Mouse (Mus musculus): ENCODE results near the gene Tle3.

The Tle3 gene

GRCm38 (mm10) chr9:61371755-61372509 is at the start of gene Tle3:
Gene Tle3 (plus strand): TSS chr9:61372366.
- DNase-seq: peak; percentile 99

GRCm38 (mm10) chr9:61323221-61323620 is 48.9 kb upstream of the Tle3 start:
- no peak for DNase-seq

- no peak for DNase-seq
These were observed 48.3 kb upstream of the Tle3 start for GRCm38 (mm10) chr9:61323879-61324278.

DNA sequence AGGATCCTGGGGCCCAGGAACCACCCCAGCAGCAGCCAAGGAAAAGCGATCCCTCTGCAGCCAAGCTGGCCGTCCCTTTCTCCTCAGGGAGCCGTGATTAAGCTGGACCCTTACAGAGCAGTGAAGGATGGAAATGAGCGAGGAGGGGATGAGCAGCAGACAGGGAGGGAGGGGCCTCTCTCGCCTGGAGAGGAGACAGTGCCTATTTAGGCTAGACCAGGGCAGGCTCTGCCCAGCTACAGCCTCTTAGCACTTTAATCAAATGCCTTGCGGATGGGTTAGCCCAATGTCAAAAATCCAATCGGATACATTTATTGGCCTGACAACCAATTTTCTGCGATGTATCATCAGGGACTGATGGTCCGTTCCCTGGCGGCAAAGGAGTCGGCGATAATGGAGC is 47.8 kb upstream of the Tle3 start:
- DNase-seq: no peak

DNA sequence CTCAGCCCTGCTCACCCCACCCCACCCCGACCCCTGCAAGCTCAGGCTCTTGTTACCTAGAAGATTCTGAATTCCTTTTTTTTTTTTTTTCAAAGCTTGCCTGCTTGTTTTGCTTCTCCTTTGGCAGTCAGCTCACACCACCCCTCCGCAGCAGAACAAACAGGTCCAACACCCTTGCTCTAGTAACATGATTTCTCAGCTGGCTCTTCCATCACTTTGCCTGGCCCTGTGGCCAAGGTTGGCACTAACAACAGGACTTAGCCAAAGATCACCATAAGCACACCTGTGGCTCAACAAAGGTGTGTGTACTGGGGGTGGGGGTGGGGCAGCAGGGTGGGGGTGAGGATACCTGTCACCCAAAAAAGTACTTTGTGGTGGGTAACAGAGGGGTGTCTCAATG is 47.2 kb upstream of the Tle3 start:
- no peak for DNase-seq

GRCm38 (mm10) chr9:61325931-61326351 is 46.2 kb upstream of the Tle3 start:
- DNase-seq: no peak

DNA sequence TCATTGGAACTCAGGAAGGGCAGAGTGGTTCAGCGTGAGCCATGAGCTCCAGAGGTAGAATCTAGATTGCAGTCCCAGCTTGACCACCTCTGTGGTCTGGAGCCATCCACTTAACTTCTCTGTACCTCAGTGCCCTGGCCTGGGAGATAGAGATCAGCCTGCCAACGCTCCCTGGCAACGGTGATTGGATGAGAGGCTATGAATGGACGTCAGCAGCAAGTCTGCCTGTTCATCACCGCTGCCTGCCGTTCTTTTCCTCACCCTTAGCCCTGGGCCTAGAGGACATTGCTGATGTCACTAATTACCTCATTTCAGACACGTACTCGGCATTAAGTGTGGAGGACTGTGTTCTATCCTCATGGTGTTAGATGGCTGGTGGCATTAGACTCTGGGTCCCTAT is 45.2 kb upstream of the Tle3 start:
- DNase-seq: no peak

DNA sequence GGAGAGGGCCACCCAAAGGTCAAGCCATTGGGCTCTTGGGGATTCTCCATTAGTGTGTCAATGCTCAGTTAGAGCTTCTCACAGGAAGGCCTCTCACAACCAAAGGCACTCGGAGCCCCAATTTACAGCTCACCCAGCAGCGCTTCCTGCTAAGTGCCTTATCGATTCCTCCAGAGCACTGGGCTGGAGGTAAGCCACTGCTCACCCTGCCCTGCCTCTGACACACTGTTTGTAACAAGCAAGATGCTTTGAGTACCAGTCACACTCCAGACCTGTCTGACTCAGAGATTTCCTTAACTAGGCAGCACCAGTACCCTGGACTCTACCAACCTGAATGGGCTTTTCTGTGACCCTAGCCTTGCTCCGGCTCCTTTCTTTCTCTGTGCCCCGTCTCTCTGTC is 44.0 kb upstream of the Tle3 start:
- no peak for DNase-seq

- no peak for DNase-seq
These were observed 41.4 kb upstream of the Tle3 start for GRCm38 (mm10) chr9:61330747-61331146.

DNA sequence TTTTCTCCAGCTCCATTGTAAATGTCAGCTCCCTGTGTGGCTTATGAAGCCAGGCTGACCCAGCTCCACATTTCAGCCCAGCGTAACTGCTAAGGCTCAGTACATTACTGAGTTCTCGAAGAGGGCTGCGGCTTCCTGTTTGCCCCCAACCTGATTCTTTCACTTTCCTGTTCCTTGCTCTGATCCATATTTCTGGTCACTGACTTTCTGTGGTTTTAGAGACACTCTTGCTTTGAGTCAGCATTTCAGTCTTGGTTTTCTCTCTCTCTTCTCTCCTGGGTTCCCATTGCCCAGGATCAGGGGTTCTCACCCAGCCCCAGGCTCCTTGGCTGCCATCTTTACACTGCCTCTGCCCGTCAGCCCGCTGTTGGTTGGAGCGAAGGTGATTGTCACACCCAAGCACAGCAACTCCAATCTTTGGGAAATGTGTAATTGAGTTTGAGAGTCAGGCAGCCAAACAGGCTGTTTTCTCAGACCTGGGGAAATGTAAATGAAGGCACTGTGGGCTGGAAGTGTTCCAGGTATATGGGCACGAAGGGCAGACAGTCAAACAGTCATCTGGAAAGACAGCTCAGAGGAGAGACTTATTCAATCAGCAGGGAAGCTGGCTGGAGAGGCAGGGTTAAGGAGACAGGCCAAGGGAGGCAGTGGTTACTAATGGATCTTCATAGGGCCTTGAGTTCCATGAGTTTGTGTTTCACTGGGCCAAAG is 39.8 kb upstream of the Tle3 start:
- no peak for DNase-seq

- DNase-seq: no peak
These were observed 36.0 kb upstream of the Tle3 start for GRCm38 (mm10) chr9:61336179-61336578.

DNA sequence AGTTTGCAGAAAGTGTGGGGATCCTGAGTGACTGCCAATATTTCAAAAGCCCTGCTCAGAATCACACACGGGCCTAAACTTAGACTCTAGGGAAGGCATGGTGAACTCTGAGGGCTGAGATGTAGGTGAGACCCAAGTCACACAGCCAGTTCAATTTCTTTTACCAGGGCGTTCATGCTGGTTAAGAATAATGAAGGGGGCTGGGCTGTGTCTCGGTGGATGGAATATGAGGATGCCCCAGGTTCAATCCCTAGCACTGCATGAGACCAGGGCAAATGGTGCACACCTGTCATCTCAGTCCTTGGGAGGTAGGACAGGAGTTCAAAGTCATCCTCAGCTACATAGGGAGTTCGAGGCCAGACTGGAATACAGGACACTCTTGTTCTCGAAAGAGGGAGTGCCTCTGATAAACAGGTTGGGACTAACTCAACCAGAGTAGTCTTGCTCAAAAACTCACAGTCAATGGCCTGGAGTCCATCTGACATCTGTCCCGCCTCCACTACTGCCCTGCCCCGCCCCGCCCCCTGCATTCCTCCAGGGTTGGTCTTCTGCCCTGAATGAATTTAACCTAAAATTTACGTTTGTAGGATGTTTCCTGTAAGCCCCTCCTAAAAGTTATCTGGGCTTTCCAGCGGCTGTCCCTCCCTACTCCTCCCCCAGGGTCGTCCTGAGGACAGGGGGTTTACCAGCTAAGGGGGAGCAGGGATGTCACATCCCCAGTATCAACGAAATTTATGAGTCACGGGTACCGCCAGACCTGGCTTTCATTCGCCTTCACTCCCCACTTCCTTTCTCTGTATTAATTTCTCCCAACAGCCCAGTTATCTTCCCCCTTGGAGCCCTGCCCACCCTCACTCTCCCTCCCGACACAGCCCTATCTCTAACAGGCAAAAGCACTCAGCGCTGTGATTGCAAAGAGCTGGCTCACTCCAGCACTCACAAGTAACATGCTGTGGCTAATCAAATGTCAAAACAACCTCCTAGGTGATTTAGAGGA is 35.3 kb upstream of the Tle3 start:
- DNase-seq: no peak

DNA sequence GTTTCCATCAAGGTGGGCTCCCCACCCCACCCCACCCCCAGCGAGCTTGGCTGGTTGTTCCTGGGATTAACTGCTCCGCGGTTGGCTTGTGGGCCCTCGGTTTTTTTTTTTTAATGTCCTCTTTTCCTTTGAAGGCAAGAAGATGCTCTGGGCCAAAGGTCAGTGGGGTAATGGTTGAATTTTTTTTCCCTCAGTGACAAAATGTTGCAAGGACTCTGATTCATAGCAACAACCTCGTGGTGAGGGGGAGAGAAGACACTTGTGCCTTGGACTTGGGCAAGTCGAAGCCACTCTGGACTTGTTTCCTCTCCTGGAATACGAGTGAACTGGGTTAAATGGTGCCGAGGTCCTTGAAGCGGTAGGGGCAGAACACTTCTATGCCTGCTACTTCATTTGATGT is 34.5 kb upstream of the Tle3 start:
- DNase-seq: no peak

DNA sequence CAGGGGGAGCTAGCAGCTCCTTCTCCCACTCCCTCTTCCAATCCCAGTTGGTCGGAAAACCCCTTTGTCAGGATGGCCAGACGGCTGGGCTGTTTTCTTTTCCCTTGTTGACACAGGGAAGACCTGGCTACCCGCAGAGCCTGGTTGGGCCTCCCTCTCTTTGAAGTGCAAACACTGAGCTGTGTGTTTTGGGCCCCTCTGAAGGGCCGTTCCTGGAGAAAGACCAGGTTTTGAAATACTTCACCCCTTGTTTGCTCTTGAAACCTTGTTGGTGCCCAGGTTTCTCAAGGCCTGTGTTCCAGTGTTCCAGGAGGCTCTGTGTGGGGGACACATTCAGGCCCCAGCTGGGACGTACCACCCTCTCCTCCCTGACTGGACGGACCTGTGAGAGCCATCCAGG is 32.9 kb upstream of the Tle3 start:
- no peak for DNase-seq

DNA sequence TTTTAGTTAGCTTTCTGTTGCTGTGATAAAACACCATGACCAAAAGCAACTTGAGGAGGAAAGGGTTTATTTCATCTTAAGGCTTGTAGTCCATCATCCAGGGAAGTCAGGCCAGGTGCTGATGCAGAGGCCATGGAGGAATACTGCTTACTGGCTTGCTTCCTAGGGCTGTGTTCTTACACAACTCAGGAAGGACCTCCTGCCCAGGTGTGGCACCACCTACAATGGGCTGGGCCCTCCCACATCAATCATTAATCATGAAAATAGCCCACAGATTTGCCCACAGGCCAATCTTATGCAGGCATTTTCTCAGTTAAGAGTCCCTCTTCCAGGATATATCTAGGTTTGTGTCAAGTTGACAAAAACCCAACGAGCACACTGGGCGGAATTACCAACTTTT is 31.8 kb upstream of the Tle3 start:
- peak; percentile 33 for DNase-seq

GRCm38 (mm10) chr9:61342297-61342696 is 29.9 kb upstream of the Tle3 start:
- DNase-seq: no peak

DNA sequence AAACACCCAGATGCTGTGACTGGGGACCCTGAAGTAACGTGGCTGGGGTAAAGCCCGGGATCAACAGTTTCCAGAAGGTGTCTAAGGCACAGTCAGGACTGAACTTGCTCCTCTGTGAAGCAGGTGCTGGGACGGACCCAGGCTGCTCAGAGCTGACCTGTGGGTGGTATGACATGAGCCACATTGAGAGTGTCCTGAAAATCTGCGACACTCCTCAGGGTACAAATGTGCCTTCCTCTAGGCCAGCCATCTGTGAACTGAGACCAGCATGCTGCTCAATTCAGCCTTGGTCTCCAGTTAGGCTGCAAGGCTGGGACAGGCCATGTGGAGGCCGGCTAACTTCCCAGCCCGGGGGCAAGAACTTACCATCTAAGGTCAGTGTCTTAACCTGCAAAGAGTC is 27.5 kb upstream of the Tle3 start:
- no peak for DNase-seq

GRCm38 (mm10) chr9:61347011-61347410 is 25.2 kb upstream of the Tle3 start:
- DNase-seq: no peak

DNA sequence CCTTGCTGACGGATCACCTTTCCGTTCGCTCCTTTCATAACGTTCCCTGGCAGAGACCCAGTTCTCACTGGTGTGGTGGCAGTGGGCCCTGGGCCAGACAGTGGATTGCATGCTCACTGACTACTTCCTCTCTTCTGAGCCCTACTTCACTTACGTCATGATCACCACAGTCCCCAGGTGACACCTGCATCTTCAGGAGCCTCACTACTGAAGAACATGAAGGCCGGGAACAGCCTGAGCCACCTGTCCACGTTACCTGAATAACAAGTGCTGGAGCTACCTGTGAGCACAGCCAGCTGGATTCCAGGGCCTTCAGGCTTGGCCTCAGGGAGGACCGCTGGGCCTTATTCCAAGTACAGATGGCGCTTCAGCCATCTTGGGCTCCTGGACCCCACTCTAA is 24.1 kb upstream of the Tle3 start:
- DNase-seq: peak; percentile 49

DNA sequence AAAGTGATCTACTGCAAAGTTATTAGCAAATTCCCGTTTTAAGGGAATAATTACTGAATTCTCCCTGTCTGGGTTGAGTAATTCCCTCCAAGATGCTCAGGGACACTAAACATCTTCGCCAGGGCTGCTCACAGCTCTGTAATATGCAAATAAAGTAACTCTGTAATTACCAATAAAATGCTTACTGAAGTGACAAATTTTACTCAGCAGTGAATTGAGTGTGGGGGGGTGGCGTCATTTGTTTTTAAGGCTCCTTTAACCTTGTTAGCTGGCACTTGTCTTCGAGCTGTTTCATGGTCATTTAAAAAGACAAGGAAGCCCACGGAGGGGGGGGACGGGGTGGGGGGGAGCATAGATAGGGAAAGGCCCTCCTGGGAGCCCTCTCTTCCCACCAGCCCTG is 23.6 kb upstream of the Tle3 start:
- DNase-seq: no peak

GRCm38 (mm10) chr9:61349697-61350096 is 22.5 kb upstream of the Tle3 start:
- peak; percentile 62 for DNase-seq

DNA sequence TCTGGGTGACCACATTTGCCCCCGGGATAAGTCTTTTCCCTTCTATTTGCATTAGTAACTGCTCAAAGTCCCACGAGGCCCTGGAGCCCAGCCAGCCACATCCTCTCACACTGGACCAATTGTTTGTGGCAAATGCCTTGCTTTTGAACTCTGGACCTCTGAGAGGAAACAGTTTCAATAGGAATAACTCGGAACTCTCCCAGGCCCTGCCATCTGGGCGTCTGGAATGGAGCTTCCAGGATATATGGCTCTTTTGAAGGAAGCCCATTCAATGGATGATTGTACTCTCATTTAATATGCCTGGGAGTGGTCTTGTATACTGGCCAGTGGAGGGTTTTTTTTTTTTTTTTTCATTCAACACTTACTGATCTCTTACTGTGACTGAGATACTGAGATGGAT is 21.0 kb upstream of the Tle3 start:
- DNase-seq: peak; percentile 87

- no peak for DNase-seq
These were observed 13.2 kb upstream of the Tle3 start for GRCm38 (mm10) chr9:61358933-61359332.

All from kidney, adult 18-20 months (tissue).